Mouse (Mus musculus): ENCODE measurements around the gene Rapgef5.

Gene Rapgef5

DNA sequence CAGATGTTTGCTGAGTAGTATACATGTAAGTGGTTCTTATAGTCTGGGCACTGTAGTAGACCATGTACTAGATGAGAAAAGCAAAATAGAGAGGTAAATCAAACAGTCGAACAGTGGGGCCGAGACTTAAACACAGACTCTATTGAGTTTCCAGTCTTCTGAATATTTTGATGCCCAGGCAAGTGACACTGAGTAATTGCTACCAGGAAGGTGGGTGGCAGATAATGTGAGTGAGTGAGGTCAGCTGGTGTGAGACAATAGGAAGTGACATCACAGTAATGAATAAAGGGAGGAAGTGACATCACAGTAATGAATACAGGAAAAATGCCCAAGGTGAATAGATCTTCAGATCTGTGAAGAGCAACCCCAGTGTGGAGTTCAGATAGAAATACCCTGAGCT is at the start of gene Rapgef5:
Gene Rapgef5 (plus strand): TSS at position 301 of the 400 bp plus-strand sequence.
- DNase-seq: no peak

DNA sequence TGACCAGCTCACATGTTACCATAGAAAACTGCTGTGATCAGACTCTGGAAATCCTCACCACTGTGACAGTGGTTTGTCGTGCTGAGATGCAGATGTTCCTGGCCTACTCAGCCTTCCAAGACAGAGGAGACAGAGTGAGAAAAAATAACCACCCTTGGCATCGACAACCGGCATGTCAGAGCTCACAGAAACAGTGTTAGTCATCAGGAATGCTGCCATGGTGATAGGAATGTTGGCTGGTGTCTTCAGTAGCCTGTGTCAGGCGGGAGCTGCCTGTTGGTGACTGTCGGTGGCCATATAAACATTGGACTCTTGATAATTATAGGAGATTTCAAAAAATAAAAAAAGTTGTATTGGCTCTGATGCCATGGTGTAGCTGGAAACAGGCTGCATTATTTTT is 48.0 kb upstream of the Rapgef5 start:
- no peak for DNase-seq

DNA sequence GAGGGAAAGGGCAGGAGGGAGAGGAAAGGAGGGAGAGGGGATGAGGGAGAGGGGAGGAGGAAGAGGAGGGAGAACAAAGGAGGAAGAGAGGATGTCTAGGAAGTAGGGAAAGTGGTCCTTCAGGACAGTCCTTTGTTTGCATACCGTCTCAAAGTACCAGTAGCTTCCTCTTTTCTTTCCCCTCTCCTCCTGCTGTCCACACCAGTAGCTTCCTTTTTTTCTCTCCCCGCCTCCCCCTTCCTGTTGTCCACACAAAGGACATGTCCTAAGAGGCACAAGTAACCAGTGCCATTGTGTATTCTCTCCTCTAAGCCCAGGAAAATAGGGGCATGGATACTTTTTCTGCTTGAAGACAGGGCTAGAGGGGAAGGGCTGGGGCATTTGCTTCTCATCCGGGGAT is 37.3 kb upstream of the Rapgef5 start:
- DNase-seq: no peak

DNA sequence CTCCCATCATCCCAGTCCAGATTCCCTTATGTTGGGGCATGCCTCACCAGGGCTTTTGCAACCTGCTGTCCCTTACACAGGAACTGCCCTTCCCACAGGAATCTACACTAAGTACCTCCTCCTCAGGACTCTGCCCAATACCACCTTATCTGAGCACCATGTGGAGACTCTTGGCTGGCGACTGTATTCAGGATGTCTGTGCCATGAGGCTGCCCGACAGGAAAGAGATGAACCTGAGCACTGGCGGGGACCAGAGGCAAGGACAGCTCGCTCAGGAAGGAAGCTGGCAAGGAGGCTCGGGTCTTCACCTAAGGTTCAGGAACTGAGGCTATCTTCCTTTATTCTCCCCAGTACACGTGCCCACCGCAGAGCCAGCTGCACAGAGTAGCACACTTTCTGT is 36.6 kb upstream of the Rapgef5 start:
- peak; percentile 10 to 58 for DNase-seq

DNA sequence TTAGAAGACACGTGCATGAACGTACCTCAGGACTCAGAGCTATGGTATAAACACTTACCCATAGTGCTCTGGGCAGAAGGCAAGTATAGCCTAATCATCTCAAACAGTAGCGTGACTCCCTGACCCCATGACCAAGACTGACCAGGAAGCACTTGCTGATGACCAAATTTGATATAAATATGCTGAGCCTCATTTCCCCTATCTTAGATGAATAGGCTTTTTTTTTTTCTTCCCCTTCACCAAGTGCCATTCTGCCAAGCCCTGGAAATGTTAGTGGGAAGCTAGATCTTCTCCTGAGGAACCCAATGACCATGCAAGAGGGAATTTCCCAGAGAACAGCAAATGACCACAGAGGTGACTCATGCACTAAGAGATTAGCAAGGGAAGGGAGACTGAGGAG is 35.3 kb upstream of the Rapgef5 start:
- DNase-seq: no peak

DNA sequence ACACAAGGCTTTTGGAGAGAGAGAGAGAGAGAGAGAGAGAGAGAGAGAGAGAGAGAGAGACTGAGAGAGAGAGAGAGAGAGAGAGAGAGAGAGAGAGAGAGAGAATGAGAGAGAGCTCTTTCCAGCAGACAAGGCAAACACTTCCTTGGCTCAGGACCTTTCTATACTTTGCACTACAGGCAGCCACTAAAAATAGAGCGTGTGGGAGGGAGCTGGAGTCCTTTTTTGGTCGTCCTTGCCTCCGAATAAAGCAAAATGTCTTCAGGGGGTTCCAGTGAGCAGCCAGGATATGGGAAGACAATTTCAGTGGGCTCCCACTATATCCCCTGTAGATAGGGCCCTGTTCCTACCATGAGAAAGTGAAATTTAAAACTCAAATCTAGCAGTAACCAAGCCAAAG is 33.6 kb upstream of the Rapgef5 start:
- no peak for DNase-seq

DNA sequence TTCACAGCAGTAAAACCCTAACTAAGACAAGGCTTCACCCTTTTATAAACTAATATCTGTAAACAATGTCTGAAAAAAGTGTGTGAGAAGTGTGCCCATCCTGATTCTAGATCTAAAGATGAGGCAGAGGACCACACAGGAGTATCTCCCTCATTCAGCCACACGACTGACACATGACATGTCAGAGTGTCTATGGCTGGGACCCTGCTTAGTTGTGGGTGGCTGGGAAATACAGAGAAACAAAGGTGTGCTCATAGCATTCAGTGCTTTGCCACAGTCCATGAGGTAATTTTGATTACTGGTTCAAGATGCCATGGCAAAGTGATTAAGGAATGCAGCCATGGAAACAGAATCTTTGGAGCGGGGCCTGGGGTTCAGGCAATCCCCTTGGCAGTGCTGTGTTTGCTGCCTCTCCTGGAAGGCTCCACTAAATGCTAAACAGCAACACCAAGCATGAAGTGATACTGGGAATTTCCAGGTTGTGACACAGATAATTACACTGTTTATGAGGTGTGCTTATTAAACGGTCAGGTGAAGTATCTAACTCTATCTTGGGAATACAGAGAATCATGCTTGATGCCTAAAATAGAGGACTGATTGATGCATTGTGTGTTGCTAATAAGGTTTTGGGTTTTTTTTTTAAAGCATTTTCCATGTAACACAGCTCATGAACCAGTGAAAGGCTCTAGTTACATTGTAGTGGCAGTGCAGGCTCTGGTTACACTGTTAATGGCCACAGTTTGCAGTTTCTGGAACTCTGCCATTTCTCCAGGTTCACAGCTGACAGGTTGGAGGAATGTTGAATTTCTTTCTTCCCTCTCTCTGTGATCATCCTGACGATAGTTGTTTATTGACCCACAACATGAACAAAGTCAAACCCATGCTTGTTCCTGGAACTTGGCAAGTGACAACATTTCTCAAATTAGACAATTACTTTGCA is 29.9 kb upstream of the Rapgef5 start:
- peak in 1 of 2 experiments; percentile 13 for DNase-seq

GRCm38 (mm10) chr12:117496501-117497176 is 19.6 kb upstream of the Rapgef5 start:
- peak in 1 of 2 experiments; percentile 41 for DNase-seq

- DNase-seq: no peak
Observed at GRCm38 (mm10) chr12:117497361-117497760, 18.9 kb upstream of the Rapgef5 start.

GRCm38 (mm10) chr12:117499242-117499641 is 17.0 kb upstream of the Rapgef5 start:
- peak; percentile 50 to 59 for DNase-seq

- DNase-seq: peak in 1 of 2 experiments; percentile 3
Observed at GRCm38 (mm10) chr12:117501180-117501579, 15.1 kb upstream of the Rapgef5 start.

DNA sequence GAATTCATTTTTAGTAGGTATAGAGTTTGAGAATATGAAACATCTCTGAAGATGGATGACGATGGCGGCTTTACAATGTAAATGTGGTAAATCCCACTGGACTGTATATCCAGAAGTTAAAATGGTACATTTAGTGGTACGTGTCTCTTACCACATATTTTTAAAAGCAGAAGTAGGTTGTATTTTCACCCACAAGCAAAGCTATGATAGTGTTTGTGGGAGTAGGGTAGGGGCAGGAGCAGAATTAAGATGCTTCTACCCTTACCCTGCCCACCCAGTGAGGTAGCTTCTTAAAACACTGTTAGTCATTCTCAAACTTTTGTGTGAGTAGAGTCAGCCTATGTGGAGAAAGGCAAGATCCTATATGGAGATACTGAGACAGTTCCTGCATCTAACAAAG is 13.4 kb upstream of the Rapgef5 start:
- DNase-seq: no peak

- DNase-seq: no peak
Observed at GRCm38 (mm10) chr12:117505163-117505562, 11.1 kb upstream of the Rapgef5 start.

DNA sequence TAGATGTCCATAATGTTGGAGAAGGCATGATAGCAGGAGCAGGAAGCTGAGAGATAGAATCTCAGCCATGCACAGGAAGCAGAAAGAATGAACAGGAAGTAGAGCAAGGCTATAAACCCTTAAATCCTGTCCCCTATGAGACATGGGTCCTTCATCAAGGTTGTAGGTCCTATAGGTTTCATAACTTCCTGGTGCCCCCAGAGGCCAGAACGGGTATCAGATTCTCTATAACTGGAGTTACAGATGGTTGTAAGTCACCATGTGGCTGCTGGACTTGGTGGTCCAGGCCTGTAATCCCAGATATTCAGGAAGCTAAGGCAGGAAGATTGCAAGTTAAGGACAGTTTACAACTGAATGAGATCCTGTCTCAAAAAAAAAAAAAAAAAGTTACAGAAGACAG is 8.5 kb upstream of the Rapgef5 start:
- DNase-seq: no peak

- DNase-seq: no peak
Observed at GRCm38 (mm10) chr12:117509919-117510318, 6.4 kb upstream of the Rapgef5 start.

- DNase-seq: no peak
Observed at GRCm38 (mm10) chr12:117512468-117512867, 3.8 kb upstream of the Rapgef5 start.

DNA sequence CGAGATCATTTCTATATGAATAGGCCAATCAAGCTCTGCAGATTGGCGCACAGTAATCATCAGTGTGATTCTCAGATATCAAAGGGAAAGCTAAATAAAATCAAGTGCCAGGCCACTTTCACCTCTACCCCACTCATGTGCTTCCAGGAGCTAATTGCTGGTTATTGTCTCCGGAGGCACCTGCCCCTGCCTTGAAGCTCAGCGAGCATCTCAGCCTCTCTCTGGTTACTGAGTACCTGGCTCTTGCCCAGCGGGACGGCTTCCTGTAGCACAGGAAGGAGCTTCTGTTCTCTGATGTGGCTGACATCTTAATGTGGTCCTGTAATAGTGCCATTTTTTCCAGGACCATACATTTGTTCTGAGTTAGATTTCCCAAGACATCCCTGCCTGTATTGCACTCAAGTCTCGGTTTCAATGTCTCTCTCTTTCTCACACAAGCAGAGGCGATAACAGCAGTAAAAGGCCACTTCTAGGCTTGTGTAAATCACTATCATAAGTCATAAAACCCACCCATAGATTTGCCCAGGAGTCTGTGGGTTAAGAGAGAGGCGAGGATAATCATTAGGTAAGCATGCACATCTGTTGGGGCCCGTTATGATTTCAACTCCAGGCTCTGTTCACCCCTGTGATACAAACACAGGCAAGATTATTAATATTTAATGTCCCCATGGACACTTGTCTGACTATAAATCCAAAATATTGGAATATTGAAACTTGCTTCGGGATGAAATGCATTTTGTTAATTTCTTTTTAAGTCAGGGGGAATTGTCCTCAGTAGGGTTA is 2.9 kb upstream of the Rapgef5 start:
- DNase-seq: peak in 1 of 2 experiments; percentile 2

DNA sequence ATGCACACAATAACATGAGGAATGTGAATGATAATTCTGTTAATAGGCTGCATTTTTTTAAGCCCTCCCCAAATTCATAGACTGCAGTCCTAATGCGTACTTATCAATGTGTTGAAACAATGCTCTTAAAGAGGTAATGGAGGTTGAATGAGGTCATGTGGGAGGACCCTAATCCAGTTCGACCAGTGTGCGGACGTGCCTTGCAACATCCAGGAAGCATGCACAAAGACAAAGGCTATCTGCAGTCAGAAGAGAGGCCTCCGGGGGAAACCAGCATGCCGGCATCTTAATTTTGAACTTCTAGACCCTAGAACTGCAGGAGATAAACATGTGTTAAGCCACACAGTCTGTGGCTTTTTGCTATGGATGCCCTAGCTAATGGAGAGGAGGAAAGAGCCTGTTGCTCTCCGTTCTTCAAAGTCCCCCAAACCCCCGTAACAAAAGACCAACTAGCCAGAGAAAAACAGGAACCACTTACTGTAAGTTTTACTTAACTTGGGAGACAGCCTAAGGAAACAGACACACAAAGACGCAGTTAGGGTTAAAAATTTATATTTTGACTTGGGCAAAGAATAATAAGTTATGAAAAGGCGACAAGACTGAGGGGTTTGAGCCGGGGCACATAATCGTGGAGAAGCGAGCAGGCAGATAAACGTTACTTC is 1.1 kb downstream of the Rapgef5 start:
- DNase-seq: no peak

DNA sequence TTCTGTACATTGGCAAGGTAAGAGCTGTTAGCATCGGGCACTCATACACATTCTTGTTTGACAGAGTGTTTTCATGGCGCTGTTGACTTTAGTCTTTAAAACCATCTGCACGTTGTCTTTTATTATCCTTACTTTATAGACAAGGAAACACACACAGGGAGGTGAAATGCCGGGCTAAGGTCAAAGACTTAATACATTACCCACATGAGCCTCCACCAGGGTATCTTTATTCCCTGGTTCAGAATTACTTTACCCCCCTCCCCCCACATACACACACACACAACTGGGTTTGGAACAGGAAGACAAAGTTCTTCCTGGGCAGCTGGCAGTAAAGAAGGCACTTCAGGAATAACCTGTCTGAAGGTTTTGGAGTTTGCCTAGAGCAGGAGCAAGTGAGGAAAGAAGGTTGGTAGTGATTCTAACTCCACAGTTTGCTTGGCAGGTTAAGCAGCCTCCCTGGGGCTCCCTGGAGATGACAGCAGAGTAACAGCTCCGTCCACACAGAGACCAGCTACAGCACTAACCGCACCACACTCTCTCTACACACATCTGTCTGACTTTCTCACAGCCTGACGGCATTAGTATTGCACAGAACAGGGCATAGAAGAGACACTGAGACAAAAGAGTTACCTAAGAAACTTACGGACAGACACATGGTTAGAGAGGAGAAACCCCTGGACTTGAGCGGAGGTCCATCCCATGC is 8.2 kb downstream of the Rapgef5 start:
- no peak for DNase-seq

GRCm38 (mm10) chr12:117527889-117528288 is 11.6 kb downstream of the Rapgef5 start:
- no peak for DNase-seq

GRCm38 (mm10) chr12:117528509-117529145 is 12.3 kb downstream of the Rapgef5 start:
- no peak for DNase-seq

Data from kidney, postnatal 25 days (tissue).